Mouse (Mus musculus): Measurements from ENCODE around the gene Cxcl9.
"Not testable (repeated sequence)": the region's sequence is repeated elsewhere in the genome, so short reads cannot be mapped to it uniquely, and the experiment has no call there.

Gene Cxcl9

DNA sequence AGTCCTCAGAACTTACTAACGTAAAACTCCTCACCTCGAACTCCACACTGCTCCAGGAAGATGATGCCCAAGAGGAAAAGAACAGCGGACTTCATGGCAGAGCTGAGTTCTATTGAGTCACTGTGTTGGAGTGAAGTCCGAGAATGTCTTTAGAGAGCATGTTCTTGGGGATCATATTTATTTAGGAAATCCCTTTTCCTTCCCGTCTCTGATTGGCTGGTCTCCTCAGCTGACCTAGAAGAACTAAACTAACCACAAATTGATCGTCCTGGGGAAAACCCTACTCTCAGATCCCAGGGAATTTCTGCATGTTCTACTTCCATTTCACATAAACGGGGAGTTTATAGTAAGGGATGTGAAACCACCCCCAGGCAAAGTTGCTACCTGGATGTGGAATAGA, at the start of gene Cxcl9:
Cxcl9 (minus strand) TSS at position 151 of the 400 bp plus-strand sequence.
- no peak for DNase-seq (ENCODE audit: low spot score)

DNA sequence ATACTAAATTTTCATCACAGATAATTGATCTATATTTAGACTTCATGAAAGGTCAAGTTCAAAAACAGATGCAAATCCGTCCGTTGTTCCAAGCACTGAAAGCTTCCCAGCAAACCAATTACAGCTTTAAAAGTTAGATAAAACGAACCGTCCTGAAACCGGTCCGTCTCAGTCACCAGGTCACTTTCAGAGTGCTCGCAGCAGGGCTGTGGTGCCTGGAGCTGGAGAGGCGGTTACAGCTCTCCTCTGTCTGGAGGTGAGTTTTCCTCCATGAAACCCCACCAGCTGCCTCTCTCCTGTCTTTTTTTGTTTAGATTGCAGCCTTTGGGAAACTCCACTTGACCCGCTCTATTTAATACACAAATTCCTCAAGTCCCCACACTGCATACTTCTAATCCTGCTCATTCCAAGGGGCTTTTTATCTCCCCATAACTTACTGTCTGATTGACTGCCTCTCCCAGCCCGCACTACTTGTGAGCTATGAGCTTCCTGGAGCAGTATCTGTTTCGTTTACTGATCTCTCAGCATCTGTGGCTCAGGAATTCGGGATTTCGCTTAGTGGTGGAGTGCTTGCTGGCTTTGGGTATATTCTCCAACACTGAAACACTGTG, 49.0 kb upstream of the Cxcl9 start:
- no peak for DNase-seq (ENCODE audit: low spot score)

DNA sequence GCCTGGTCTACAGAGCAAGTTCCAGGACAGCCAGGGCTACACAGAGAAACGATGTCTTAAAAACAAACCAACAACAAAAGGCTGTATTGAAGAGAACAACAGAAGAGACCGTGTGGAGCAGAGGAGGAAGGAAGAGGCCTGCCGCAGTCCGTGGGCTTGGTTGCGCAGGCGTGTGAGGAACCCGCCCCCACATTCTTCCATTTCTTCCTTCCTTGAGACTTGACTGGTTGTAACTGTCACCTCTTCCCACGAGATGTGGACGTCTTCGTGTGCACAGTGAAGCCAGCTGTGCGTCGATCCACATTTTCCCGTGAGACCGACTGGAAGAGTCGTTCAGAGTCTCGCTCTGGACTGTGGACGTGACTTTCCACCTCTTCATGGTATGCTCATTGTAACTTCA, 47.5 kb upstream of the Cxcl9 start:
- no peak for DNase-seq (ENCODE audit: low spot score)

DNA sequence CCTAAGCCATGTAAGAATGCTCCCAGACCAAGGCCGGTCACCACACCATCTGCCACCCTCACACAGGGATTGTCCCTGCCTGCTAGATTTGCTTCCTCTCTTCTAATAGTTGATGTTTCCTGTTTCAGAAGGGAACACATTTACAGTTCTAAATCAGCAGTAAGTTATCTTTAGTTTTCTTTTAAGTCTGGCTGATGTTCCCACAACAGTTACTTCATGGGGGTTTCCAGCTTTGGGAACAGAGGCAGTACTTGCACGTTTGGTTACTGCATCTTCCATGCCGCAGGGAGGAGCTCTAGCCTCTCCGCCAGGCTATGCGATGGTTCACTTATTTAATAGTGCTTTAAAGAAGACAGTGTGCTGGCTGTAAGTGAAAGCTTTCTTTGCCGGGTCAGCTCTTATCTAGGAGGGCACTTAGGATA, 46.9 kb upstream of the Cxcl9 start:
- DNase-seq (ENCODE audit: low spot score) = no peak

DNA sequence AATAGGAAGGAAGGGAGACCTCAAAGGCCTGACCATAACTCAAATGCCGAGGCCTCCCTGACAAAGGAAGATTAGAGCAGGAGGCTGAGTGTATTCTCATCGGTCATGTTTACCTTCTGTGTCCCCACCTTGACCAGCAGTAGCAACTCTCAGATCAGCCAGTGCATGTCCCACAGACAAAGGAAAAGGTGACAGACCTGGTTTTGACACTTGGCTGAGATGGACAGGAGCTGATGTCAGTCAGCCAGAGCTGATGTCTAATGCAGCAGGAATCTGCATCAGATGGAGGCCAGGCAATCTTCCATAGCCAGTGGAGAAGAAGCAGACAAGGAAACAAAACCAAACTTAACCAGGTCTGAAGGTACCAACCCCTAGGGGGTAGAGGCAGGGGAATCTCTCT, 44.7 kb upstream of the Cxcl9 start:
- no peak for DNase-seq (ENCODE audit: low spot score)

DNA sequence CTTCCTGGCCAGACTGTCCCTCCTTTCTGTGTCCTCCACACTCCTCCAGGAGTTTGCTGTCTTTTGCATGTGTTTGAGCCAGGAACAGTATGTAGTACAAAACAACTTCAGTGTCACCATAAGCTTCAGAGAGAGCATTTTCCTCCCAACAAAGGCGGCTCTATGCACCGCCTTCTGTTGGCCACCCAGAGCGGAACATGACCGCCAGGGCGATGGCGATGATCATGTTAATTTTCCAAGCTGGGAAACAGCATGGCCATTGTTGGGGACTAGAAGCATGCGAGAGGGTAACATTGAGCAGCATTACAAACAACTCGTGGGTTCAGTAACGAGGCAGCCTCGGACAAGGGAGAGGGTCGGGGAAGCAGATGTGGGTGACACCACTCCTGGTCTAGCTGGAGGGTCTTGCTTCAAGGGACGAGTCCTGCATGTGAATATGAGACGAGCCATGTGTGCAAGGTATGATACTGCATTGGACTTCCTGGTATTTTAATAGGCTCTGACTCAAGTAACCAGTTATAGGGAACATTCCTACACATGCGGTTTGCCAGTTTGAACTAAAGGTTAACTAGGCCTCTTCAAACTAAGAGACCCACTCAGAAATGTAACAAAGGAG, 43.6 kb upstream of the Cxcl9 start:
- no peak for DNase-seq (ENCODE audit: low spot score)

DNA sequence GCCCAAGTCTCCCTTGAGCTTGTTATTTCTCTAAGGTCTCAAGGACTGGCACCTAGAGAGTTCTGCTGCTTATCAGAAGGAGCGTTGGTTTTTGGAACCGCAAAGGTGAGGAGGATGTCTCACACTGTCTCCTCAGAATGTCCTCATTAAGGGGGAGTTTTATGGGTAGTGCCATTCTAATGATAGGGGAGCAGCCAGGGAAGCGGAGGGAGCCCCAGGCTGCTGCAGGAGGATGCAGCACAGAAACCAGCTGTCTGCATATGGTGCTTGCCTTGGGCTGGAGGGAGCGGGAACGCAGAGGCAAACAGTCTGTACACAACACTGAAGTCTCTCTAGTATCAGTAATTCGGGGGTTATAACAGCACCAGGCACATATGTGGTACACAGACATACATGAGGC, 43.0 kb upstream of the Cxcl9 start:
- no peak for DNase-seq (ENCODE audit: low spot score)

DNA sequence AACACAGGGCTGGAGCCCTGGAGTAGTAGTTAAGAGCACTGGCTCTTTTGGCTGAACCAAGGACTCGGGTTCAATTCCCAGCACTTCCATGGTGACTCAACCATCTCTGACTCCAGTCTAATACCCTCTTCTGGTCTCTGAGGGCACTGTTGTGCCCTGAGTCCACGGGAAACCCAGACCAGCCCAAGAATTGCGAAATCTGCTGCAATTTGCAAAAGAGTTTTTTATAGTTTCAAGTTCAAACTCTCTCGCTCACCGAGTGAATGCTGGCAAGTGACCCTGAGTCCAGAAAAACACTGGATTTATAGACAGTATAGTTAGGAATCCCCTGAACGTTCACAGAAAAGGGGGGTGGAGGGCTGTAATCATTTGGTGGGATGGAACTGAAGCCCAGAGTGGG, 42.5 kb upstream of the Cxcl9 start:
- no peak for DNase-seq (ENCODE audit: low spot score)

DNA sequence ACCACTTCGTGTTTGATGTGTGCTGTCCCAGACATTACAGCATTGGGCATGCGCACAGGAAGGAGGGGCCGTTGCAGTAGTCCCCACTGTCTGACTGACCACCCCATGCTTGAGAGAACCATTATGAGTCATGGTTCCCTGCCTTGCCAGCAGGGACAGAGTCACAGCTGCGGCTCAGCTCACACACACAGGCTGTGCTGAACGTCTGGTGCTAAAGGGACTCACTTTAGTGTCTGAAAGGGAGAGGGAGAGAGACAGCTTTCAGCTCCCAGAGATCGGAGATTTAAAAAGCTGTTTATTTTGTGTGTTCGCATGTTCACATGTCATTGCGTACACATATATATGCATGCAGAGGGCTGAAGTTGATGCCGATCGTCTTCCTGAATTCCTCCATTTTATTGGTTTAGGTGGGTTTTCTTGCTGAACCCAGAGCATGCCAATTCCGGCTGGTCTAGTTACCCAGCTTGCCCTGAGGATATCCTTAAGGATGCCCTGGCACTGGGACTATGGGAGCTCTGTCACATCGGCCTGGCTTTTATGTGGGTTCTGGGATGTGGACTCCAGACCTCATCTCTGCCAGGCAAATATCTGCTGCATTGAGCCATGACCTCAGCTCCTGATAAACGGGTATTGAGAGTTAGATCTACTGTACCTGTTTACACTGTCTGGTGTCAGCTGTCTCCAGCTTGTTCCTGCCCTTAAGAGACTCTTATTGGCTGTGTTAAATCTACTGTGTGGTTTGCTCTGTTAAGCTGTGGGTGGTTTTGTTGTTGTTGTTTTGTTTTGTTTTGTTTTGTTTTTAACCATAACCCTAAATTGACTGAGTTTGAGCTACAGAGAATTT, 41.5 kb upstream of the Cxcl9 start:
- no peak for DNase-seq (ENCODE audit: low spot score)

DNA sequence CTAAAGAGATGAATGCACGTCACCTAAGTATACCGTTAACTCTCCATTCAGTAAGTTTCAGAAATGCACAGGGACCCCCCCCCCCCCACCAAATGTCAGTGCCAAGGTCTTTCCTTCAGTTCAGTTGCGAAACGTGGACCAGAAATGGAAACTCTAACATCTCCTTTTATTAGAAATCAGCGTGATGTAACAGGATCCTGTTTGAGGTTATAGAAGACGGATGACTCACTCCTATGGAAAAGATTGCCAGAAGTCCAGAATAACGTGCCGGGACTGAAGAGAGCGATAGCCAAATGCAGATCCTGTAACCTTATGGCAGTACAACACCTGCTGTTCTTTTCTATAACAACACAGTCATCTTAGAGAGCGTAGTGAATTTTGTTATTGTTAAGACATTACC, 40.5 kb upstream of the Cxcl9 start:
- DNase-seq (ENCODE audit: low spot score) = no peak

DNA sequence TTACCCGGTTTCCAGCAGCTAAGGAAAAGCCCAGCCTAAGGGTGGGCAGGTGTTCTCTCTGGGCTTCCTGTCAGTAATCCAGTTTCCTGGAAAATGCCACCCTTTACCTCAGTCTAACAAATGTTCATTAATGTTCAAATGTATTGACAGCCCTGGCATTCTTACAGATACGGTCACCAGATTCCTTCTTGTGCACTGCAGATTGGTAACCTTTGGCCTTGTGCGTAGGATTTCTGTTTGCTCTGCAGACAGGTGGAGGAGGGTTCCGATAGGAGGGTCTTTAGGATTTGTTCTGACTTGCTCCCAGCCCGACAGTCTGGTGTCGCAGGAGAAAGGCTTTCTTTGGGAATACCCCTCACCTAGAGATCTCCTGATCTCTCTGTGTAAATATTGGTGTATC, 38.7 kb upstream of the Cxcl9 start:
- DNase-seq (ENCODE audit: low spot score) = no peak

DNA sequence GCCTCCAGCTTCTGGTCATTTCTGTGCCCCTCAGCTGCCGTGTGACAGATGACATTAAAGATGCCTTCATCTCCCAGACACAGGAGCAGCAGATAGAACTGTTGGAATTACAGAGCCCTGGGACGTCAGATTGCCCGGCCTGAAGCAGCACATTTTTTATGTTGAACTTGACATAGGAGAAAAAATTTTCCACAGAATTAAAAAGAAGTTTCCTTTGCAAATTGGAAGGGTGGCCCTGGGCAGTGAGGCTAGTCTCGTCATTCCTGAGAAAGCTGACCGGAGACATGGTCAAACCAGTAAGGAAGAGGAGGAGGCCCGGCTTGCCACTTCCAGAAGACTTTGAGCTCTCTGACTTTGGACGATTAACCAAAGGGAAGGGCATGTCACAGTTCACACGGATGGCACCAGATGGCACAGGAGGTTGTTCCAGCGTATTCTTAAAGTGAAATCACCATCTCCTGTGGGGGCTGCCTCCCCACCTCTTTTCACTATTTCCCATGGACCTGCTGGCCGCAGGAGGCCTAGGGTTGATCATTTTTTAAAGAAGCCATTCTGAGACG, 37.3 kb upstream of the Cxcl9 start:
- no peak for DNase-seq (ENCODE audit: low spot score)

DNA sequence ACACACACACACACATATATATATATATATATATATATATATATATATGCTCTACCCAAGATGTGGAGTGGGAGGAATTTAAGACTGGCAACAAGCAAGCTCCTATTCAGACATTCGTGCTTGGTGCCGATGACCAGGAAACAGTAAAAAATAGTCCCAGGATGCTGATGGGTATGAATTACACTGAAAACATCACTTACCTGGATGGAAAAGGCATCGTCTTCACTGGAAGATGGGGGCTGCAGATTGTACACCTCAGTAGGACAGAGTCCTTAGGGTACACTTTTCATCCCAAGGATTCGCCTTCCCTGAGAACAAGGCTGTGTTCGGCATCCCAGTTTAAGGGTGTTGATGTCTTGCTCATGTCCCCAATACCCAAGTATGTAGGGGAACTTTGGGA, 36.1 kb upstream of the Cxcl9 start:
- DNase-seq (ENCODE audit: low spot score) = no peak

DNA sequence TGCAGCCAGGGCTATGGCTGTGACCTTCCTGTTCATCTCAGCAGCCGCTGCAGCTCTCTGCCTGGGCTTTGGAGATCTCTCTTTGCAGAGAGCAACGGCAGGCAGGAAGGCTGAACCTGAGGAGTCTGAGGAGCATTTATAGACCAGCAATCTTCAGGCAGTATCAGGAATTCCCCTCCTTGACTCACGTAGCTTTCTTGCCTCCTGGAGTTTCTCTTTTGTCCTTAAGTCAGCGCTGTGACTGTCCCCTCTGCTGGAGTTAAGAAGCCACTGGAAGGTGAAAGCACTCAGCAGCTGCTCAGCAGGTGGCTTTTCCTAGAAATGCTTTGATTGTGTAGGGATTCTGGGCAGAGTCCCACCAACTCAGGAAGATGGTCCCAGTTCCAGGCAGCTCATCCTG, 35.3 kb upstream of the Cxcl9 start:
- no peak for DNase-seq (ENCODE audit: low spot score)

DNA sequence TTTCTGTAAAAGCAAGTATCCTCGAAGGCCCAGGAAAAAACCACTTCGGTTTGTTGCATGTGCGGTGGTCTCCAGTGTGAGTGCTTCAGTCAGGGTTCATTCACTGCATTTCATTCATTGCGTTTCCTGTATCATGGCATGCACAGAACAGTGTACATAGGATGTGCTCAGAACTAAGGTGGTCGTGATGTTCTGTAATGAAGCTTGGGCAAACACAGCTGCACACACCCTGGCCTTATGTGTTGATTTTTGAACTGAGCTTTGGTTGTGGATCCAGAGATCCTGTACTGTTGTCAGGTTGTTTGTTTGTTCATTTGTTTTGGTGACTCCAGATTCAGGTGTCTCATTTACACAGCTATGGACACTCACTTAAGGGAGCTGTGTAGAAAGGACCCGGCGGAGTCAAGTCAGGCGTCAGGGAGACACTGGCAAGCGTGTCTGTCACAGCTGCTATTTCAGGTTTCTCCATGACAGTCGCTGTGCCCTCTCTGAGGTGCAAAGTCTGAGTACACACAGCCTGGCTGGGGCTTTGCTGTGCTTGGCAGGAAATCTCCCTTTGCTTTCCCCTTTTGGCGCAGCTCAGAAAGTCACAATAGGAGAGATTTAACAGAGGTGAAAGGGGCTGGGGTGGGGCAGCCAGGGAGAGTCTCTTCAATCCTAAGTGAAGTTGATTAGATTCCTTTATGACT, 31.0 kb upstream of the Cxcl9 start:
- no peak for DNase-seq (ENCODE audit: low spot score)

DNA sequence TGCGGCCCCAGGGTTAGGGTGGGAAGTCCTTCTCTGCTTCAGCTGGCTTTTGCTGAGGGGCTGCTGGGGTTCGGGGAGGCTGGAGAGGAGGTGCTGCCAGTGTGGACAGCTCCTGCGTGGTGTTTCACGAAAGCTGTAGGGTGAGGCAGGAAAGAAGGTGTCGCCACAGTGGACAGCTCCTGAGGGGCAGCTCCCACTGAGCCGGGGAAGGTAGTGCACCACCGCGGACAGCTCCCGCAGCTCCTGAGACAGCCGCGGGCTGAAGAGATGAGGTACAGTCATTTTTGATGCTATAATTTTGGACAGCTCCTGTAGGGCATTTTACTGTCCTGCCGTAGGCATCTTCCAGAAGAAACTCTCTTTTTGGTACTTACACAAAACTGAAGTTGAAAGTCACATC, 30.2 kb upstream of the Cxcl9 start:
- DNase-seq (ENCODE audit: low spot score) = no peak

DNA sequence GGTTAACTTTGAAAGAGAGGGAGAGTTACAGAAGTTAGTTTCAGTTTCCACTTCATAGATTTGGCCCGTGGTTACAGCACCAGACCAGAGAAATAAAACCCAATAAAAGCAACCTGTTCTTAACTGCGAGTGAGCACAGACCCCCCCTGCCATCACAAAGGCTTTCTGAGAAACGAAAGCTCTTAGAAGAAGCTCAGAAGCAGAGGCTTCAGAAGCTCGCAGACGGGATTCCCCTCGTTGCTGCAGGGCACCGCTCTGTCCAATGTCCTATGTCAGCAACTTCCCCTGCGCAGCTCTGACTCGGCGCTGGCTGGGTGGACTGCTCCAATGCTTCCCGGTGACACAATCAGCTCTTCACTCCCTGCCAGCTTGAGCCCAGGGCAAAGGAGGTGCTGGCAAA, 25.6 kb upstream of the Cxcl9 start:
- DNase-seq (ENCODE audit: low spot score) = no peak

DNA sequence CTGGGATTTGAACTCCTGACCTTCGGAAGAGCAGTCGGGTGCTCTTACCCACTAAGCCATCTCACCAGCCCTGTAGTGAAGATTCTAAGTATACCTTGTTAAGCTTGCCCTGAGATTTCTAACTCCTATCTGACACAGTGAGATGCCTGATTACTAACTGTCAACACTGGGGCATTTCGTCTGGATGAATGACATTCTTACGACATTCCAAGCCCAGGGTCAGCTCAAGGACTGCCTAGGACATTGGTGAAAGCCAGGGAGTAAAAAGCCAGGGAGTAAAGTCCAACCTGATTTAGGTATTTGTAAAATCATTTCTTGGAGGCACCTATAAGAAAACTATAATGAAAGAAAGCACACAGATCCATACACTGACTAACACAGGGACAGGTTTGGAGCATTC, 24.8 kb upstream of the Cxcl9 start:
- not testable (repeated sequence) for DNase-seq (ENCODE audit: low spot score)

DNA sequence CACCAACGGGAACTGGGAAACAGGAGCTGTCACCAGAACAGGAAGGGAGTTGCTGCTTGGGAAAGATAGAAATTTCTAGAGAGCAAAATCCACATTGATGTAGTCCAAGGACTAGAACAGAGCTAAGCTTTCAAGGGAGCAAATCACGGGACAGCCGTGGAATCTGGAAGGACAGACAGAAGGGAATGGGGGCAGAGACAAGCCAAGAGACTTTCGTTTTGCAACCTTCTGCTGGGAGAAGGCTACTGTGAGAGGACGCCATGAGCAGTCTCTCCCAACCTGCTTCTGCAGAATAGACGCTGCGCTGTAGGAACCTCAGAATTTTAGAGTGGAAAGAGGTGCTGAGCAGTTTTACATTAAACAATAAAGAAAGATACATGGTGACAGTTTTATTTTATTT, 21.9 kb upstream of the Cxcl9 start:
- DNase-seq (ENCODE audit: low spot score) = no peak

DNA sequence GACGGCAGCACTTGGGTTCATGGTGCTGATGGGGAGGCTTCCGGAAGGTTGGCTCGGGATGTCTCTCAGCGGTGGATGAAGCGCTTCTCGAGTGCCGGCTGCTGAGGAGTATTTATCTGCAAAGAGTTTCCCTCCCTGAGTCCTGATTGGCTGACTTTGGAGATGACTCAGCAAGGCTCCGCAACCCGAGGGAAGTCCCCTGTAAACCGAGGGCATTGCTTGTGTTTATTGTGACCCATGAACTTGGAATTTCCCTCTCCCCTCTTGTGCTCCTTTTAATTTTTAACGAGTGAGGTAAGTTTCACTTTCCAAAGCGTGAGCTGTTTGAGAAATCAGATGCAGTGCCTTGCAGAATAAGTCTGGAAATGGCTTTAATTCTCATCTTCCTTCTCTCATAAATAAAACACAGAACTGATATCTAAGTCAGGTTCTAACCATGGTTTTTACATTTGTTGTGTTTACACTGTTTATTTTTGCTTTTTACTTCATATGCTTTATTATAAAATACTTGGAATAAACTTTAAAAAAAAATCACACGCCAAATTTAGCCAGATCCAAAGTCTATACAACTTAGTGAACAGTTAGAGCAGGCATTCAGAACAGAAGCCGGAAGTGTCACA, 21.0 kb upstream of the Cxcl9 start, which contains the start of gene Cxcl10:
Cxcl10 (minus strand) TSS at position 96 of the 620 bp plus-strand sequence.
- DNase-seq (ENCODE audit: low spot score) = no peak

DNA sequence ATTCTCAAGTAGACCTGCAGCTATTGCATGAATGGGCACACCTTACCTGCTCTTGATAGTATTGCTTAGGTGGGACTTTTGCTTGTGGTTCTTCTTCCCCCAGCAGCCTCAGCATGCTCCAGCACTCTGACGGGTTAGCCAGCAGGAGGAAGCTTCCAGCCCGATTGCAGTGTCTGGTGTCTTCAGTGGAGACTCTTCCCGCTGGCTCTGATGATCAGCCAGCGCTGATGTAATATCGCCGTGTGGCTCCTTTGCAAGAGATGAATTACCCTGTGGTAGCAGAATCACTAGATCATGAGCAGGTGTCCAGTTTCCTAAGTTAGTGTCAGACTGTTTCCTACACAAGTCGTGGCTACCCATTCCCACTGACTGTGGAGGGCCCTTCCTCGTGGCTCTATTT, 17.1 kb upstream of the Cxcl9 start:
- DNase-seq (ENCODE audit: low spot score) = no peak

DNA sequence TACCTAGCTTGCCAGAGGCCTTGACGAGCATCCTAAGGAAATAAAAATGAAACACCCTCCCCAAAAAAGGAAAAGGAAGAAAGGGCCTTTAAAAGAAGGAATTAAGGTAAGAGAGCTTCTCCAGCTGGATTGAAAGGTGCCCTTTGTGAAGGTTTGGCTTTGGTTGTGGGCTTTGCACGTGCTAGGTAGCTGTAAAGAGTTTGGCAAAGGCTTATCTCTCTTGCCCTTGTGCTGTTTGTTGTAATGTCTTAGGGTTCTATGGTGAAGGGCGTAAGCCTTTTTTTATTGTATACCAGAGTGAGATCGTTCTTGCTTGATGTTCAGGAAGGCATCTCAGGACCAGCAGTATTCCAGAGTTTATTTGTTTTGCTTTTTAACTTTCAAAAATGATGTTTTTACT, 12.7 kb upstream of the Cxcl9 start:
- no peak for DNase-seq (ENCODE audit: low spot score)

Measured in urinary bladder, postnatal 10 days (tissue).